Mouse (Mus musculus) activated CD4-positive, CD25-positive, alpha-beta regulatory T cell, adult 4 months (primary cell): ENCODE measurements around the gene Fgd3. TPM values are rescaled to one million over a fixed set of nuclear protein-coding genes. Genes with fewer than 3 reads are reported as not detected.

ENCODE experiments used
- ATAC-seq: one replicate; pipeline ENCODE4 v1.8.0; 2017
- polyA plus RNA-seq, 2 experiments: library from polyadenylated mRNA; unstranded; fragments of 100-300 nt; shearing (Covaris generic); gene quantifications; one replicate each; pipeline ENCODE4 v1.2.1; 2017

Fgd3 gene
- 10 to 100 TPM; 11.5 to 13.7 TPM for polyA plus RNA-seq

DNA sequence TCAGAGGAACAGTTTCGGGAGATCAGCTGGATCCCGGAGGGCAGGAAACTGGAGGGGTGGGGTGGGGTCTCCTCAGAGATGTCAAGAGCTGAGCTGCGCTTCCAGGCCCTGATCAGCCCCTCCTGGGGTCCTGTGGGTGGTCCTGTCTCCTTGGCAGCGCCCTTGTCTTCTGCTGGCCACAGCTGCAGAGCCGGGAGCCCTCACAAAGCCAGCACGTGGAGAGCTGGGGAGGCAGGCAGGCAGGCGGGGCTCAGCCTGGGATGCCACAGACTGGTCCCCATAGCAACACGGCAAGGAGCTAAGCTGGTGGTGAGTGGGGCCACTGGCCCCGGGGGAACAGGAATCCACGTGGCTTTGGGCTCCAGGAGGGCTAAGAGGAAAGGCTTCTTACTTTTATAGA lies at the start of gene Fgd3:
TSS of gene Fgd3 (minus strand) at position 272 of the 400 bp plus-strand sequence.
- ATAC-seq = no peak

DNA sequence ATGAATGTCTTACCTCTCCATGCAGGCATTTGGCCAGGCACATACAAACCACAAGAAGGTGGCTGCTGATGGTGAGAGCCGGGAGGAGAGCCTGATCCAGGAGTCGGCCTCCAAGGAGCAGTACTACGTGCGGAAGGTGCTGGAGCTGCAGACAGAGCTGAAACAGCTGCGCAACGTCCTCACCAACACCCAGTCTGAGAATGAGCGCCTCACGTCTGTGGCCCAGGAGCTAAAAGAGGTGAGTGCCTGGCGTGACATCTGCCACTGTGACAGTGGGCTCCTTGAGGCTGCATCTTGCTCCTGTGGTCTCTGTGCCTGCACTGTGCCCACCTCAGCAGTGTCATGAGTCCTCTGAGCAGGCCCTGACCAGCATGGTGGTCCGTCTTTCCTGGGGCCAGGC lies 49.3 kb upstream of the Fgd3 start:
- no peak for ATAC-seq

DNA sequence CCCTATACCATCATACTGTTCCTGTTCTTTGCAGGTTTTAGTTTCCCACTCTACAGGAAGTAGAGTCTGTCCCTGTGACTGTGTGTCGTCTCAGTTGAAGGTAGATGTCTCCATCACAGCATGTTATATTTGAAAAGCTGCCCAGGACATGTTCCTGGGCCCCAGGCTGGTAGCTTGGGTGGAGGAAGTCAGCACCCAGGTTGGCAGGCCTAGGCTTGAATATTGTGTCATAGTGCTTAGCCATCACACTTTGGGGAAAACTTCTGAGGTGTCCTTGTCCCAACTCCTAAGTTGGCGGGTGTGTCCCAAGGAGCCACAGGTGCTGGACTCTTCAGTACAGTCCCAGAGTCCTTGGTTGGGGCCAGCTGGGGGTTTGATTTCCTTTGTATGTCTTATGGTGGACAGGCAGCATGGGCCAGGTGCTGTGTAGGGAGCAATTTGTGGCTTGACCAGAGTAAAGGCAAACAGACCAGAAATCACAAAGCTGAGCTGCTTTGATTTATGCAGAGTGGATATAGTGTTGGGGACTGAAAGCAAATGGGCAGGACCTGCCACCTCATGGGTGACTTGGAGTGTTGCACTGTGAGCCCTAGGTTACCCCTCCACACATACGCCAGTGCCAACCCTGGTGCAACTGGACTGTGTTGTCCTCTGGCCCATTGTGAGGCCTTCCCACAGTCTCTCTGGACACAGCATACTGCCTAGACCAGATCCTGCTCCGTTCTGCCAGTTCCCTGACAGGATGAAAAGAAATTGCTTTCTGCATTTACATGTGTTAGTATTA lies 47.7 kb upstream of the Fgd3 start:
- ATAC-seq = no peak

DNA sequence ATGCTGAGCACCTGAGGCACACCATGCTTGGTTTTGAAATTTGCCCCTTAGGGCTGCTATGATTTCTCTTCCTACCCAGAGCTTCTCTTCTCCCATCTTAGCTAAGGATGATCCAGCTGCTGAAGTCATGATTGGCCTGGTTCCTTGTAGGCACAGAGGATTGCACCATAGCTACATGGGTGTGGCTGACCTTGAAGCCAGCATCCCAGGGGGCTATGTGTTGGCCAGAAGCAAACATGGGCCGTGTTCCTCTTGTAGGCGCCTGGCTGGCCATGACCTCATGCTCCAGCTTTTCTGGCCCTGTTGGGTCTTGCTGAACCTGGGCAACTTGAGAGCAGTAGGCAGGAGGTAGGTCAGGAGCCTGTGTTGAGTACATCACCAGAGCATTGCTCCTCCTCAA lies 44.6 kb upstream of the Fgd3 start:
- ATAC-seq = no peak

DNA sequence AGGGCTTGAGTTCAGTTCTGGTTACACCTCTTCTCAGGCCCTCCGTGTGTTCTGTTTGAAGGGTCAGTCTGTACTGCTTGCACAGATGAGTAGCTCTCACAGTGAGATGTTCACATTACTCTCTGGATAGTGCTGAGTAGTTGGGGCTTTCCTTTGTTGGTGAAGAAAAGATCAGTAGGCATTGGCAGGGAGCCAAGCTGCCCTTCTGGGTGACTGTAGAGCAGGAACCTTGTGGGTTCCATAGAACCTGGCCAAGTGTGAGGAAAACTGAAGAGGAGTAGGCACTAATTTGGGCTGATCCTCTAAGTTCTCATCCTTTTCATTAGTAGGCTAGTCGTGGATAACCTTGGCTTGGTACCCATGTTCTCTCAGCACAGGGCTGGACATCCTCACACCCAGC lies 42.7 kb upstream of the Fgd3 start:
- no peak for ATAC-seq

DNA sequence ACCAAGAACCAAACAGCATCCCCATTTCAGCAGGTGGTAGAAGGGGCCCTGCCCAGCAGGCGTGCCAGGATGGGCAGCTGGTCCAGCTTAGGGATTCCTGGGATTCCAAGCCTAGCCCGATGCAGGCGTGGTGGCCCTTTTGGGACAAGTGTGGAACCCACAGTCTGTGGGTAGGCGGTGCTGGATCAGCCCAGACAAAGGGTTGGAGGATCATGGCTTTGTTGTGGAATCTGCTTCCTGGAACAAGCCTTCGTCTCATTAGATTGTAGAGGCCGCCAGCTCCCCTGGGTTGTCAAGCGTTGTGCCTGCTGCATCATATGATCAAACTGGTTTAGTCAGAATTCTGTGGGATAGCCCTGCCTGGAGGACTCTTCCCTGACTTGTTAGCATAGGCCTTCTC lies 42.3 kb upstream of the Fgd3 start:
- no peak for ATAC-seq

DNA sequence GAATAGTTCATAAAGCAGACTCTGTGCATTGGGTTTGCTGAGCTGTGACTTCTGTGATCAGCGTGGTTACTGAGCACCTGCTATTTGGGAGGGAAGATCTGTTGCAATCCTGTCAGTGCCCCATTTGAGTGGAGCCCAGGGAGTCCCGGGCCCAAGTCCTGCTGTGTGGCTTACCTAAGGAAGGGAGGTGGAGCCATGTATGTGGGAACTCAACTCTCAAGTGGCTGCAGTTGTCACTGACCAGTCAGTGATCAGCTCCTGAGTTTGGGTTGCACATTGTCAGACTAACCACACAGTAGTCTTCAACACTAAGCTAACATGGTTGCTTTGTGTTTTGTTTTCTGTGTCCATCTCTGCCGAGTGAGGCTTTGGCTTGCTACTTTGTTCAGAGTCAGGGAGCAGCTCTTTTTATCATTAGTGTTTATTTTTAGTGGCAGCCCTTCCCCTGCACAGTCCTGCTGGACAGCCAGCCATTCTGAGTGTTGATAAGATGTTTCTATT lies 40.8 kb upstream of the Fgd3 start:
- ATAC-seq = no peak

DNA sequence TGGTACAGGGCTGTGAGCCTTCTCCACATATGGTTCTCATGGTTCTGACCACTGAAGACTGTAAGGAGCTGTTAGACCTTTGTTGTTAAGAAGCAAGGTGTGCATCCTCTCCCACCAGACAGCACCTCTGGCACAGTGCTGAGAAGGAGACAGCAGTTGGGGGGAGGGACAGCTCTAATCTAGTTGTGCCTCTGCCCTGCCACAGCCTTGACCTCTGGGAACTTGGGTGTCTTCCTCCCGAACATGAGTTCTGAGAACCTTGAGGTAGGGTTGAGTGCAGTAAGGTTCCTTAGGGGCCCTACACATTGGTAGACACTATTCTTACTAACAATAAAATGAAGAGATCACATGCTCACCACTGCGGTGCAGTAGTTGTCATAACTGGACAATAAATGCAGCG lies 38.1 kb upstream of the Fgd3 start:
- no peak for ATAC-seq

DNA sequence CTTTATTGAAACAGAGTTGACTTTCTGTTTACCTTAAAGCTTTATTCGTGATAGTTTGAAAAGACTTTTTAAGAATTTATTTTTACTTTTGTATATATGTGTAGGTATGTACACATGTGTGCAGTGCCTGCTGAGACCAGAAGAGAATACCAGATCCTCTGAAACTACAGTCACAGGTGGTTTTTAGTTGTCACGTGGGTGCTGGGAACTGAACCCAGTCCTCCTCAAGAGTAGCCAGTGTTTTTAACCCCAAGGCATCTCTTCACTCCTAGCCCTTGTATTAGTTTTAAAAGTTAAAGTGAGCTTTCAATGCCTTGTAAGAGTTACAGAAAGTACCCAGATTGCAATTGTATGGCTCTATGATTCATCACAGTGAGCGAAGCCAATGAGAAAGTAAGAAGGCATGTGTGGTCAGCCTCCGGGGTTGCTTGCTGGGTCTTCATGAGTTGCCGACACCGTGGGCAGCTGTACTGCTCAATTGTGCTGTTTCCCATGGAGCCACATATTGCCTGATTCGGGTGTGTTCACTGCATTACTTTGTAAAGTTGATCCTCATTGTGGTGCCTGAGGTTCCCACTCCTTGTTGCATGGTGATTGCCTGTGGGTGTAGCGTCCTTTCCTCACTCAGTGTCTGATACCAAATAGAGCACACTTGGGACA lies 37.4 kb upstream of the Fgd3 start:
- no peak for ATAC-seq

DNA sequence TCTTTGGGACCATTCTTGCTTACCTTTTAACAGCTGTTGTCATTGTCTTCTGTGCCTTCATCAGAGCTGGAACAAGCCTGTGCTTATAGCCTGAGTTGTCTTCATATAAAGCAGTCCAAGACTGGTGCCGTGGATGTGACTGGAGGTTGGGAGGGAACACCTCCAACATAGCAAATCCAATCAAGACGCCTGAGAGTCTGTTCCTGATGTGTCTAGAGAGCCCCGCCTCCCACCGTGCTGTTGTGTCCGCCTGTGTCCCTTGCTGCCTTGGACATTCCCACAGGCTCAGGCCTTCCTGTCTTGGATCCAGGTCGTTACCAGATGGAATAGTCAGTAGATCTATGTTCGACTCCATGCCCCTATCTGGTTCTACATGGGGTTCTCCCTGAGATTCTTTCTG lies 36.0 kb upstream of the Fgd3 start:
- no peak for ATAC-seq

DNA sequence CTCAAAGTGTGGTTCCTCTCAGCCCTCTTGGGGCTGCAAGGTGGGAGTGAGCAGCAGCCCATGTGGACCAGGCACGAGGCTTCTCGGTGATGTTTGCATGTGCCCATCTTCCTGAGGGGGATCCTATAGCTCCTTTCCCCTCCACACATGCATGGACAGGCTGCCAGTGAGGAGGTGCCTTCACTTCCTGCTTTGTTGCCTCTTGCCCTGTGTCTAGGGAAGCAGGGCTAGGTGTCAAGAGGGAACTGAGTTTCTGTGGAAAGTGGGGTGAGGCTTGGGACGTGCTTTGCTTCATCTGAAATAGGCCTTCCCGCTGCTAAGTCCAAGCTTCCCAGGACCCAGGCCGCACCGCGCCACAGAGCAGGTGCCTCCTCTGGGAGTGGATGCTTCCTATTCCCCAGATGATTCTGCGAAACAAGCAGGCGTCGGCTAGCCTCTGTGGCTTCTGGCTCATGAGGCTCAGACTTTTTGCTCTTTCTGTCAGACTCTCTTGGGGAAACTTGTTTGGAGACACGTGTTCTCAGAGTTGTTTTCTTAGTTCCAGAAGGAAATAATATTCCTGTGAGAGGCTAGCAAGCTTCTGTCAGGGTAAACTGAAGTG lies 35.5 kb upstream of the Fgd3 start:
- no peak for ATAC-seq

DNA sequence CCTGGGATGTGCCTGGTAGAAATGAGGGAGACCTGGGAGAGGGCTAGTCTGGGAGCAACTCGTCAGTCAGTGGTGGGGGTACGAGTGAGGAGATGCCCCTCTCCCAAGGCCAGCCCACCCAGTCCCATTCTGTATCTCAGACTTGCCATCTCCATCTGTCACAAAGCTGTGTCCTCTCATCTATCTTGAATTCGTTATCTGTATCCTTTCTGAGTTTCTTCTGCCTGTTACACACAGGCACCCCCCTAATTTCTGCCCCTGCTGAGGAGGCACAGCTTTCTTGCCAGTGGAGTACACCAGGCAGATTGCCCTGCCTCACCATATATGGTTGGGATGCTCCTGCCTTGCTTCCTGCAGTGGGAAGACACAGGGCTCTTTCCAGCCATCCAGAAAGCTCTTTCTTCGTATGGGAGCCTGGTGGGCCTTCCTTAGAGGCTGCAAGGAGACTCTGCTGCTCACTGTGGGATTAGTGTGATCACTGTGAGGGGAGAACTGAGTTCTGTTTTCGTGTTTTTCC lies 33.9 kb upstream of the Fgd3 start:
- ATAC-seq = no peak

DNA sequence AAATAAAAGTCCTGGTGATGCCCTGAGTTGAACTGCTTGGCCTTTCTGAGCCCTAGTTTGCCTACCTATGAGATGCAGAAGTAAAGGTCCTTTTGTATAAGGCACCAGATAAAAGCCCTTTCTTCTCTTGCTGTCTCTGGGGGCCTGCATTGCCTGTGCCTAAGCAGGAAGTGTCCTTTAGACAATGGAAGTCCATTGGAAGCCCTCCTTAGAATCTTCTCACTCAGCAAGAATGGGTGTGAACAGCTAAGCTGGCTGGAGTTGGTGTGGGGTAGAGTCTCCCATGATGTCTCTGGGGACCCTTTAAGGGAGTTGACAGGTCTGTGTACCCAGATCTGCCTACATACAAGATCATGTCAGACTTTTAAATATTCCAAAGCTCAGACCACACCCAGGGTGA lies 33.3 kb upstream of the Fgd3 start:
- no peak for ATAC-seq

DNA sequence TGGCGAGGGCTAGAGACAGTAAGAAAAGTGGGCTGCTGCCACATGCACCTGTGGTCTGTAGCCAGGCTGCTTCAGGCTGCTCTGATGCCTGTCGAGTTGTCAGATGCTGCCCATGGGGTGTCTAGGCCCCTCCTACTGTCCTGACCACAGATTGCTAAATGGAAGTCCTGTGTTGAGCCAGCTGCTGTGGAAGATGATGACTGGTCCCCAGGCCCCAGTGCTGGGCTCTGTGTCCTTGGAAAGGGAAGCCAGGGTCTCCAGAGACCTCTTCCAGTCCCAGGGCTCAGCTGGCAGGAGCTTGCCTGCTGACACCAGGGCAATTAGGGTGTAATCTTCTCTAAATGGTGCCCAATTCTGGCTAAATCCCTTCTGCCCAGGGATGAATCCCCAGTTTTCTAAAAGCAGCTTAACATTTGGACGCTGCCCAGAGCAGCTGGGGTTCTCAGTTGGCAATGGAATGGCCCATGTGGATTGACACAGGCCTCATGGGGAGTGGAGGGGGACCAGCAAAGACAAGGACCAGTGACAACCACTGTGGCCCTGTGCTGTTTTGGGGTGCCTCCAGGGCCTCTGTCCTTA lies 32.6 kb upstream of the Fgd3 start:
- no peak for ATAC-seq

DNA sequence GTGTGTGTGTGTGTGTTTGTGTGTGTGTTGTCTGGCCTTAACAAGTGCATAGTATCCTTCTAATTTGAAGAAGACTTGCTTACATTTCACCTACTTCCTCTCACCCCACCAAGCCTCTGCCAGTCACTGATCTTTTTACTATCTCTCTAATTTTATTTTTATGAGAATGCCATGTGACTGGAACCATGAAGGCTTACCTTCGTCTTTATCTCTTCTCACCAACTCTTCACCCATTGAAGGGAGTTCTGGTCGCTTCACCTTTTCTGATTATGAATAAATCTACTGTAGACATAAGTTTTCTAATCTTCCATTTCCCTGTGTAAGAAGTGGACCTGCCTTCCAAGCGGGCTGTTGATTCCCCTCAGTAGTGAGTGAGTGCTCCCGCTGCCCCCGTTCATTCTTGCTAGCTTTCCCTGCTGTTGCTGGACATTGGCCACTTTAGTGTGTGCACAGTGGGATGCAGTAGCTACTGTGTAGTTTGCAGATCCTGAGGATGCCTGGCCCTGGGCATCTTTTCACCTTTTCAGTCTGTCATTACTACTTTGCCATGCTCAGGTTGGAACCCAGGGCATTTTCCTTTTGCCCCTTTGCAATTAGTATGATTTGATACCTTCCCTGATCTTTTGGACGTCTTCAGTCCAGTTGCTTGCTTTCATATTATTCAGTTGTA lies 29.9 kb upstream of the Fgd3 start:
- no peak for ATAC-seq

DNA sequence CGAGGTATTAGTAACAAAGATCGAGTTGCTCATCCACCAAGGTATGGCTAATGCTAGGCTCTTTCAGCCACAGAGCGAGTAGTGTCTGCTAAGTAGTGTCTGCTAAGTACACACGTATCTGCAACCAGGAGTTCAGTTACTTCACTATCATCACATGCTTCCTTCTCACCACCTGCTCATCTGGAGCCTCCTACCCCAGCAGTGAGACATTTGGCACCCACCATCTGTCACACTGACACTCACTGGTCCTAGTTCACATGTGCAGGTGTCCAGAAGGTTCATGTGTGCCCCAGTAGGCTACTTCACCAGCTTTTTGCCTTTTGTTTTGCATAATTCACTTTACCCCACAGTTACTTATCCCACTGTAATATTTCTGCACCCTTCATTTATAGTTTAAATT lies 29.2 kb upstream of the Fgd3 start:
- no peak for ATAC-seq

DNA sequence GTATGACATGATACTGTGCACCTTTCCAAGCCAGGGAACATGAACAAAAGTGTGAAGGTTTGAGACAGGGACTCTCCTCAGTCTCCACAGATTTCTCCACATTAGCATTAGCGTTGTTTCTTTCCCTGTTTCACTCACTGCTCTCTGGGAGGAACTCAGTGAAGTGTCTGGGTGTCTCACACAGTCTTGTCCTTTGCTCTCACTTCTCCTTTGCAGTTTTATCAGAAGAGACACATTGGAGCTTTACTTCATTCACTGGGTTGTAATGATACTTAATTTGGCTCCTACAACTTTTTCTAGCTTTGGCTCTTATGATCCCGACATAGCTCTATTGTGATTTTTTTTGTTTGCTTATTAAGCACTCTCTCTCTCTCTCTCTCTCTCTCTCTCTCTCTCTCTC lies 28.4 kb upstream of the Fgd3 start:
- no peak for ATAC-seq

DNA sequence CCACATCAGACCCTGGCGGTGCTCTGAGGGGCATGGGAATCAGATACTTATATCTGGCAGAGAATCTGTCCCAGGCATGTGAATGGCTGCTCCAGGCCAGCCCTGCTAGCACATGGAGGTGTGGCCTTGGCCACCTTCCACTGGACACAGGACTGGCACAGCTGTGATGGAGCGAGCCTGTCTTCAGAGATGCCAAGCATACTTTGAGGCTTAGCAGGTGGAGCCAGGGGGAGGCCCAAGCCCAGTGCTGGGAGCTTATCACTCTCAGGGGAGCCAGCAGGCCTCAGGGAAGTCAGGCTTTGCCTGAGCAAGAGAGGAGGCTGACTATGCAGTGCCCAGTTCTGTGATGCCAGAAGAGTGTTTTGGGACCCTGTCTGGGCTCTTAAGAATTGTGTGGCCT lies 25.4 kb upstream of the Fgd3 start:
- no peak for ATAC-seq

DNA sequence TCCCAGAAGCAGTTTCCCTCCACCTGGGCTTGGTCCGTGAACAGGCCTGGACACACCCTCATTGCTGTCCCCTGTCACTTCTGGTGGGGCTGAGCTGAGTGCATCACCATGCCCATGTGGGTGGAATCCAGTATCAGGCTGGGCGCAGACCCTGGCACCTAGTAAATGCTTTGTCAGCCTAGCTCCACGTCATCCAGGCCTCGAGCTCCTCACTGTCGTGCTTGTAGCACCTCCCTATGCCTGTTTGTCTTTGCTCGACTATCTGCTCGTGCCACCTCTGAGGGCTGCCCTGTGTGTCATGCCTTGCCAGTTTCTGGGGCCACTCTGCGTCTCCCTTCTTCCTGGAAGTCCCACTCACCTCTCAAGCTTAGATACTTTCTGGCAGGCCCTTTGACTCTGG lies 24.5 kb upstream of the Fgd3 start:
- no peak for ATAC-seq

DNA sequence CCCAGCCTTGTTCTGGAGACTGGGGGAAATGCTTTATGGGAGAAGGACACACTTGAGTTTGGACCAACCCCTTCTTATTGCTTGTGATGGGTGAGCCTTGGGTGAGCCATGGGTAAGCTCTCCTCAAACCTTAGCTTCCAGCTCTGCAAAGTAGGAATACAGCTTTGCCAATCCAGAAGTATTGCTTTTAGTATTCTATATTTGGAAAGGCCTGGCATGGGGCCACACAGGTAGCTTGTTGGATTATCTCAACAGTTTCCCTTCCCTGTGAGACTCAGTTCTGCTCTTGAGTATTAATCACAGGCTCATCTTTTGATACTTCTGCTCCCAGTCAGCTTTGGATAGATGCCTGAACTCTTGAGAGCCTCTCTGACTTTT lies 22.6 kb upstream of the Fgd3 start:
- ATAC-seq = no peak

DNA sequence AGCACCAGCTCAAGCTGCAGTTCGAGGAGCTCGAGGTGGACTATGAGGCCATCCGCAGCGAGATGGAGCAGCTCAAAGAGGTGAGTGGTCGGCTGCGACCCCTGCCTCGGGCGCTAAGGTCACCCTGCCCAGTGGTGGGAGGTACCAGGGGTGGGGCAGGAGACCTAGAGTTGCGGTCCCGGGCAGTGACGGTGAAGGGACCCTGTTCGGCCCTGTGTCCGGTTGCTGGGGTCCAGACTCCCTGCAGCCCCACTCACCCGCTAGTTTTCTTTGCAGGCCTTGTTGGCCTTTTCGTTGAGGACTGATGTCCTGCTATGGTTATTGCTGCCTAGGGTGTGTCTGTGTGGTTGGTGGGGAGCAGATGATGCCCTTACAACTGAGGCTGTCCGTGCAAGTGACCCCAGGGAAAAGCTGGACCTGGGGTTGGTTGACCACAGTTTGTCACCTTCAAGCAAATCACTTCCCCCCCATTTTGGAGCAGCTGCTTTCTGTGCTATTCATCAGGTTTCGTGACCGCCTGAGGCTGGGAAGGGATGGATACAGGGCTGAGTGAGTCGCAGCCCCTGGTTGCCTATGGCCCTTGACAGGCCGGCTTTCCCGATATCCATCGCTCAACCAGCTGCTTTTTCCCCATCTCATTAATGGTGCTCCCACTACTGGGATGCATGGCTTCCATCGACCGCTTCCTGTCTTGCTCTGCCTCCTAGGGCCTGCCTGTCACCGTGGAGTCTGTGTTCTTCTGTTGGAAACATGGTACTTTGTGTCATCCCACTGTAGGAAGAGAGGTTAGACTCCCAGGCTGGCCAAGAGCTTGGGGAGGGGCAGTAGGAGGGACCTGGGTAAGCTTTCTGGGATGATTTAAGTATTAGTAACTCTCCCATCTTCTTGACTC lies 22.0 kb upstream of the Fgd3 start:
- ATAC-seq = no peak
